Mouse (Mus musculus) urinary bladder, postnatal 10 days (tissue): ENCODE results near the gene Klk1.
"Not testable (repeated sequence)": the region's sequence is repeated elsewhere in the genome, so short reads cannot be mapped to it uniquely, and the experiment has no call there.

Experiments used
- DNase-seq: peaks from one replicate; pipeline ENCODE4 v3.0.0; 2022; ENCODE audit warnings: low spot score

The Klk1 gene

GRCm38 (mm10) chr7:44225076-44225475 is at the start of gene Klk1:
TSS of gene Klk1 (plus strand) at chr7:44225360.
- no peak for DNase-seq

- DNase-seq = no peak
These were observed 45.7 kb upstream of the Klk1 start for GRCm38 (mm10) chr7:44179299-44180045.

GRCm38 (mm10) chr7:44186516-44186915 is 38.6 kb upstream of the Klk1 start:
- not testable (repeated sequence) for DNase-seq

- not testable (repeated sequence) for DNase-seq
These were observed 37.2 kb upstream of the Klk1 start, which contains the start of gene Klk1b24 for GRCm38 (mm10) chr7:44187936-44188335. TSS of gene Klk1b24 (plus strand) at chr7:44188236.

GRCm38 (mm10) chr7:44193466-44193865 is 31.7 kb upstream of the Klk1 start:
- DNase-seq = not testable (repeated sequence)

GRCm38 (mm10) chr7:44197891-44198290 is 27.3 kb upstream of the Klk1 start, which contains the start of gene Klk1b3:
TSS of gene Klk1b3 (plus strand) at chr7:44198191.
- DNase-seq = no peak

GRCm38 (mm10) chr7:44207135-44207534 is 18.0 kb upstream of the Klk1 start, which contains the start of gene Klk1b4:
TSS of gene Klk1b4 (plus strand) at chr7:44207435.
- not testable (repeated sequence) for DNase-seq

GRCm38 (mm10) chr7:44208307-44208706 is 16.9 kb upstream of the Klk1 start:
- DNase-seq = no peak

- no peak for DNase-seq
These were observed 9.5 kb upstream of the Klk1 start, which contains the start of gene Klk1b5 for GRCm38 (mm10) chr7:44215645-44216044. TSS of gene Klk1b5 (plus strand) at chr7:44215945.

- not testable (repeated sequence) for DNase-seq
These were observed 3.6 kb upstream of the Klk1 start for GRCm38 (mm10) chr7:44221601-44222000.

- not testable (repeated sequence) for DNase-seq
These were observed 2.8 kb upstream of the Klk1 start for GRCm38 (mm10) chr7:44222335-44222734.

GRCm38 (mm10) chr7:44235909-44236308 is 10.7 kb downstream of the Klk1 start, which contains the start of gene Gm36864:
TSS of gene Gm36864 (plus strand) at chr7:44236177.
- no peak for DNase-seq

GRCm38 (mm10) chr7:44239913-44240312 is 14.8 kb downstream of the Klk1 start:
- no peak for DNase-seq

- DNase-seq = no peak
These were observed 15.6 kb downstream of the Klk1 start for GRCm38 (mm10) chr7:44240712-44241111.

GRCm38 (mm10) chr7:44241163-44241562 is 16.0 kb downstream of the Klk1 start:
- no peak for DNase-seq

- no peak for DNase-seq
These were observed 18.9 kb downstream of the Klk1 start for GRCm38 (mm10) chr7:44244080-44244479.

GRCm38 (mm10) chr7:44246055-44246983 is 21.2 kb downstream of the Klk1 start, which contains the start of the genes 1700028J19Rik and 2410002F23Rik:
TSS of gene 1700028J19Rik (minus strand) at chr7:44246695.
TSS of gene 2410002F23Rik (plus strand) at chr7:44246722.
- DNase-seq = peak; percentile 65

- DNase-seq = no peak
These were observed 21.9 kb downstream of the Klk1 start for GRCm38 (mm10) chr7:44246984-44247470.

- no peak for DNase-seq
These were observed 22.8 kb downstream of the Klk1 start for GRCm38 (mm10) chr7:44247971-44248370.

GRCm38 (mm10) chr7:44249248-44249647 is 24.1 kb downstream of the Klk1 start:
- DNase-seq = no peak

GRCm38 (mm10) chr7:44250732-44251275 is 25.6 kb downstream of the Klk1 start:
- not testable (repeated sequence) for DNase-seq
